Mouse (Mus musculus) hindbrain, embryonic 12.5 days (tissue): ENCODE measurements at regions not wholly inside any gene's neighbourhood (a gene's known extent, or its start where the extent isn't known, plus 50 kb on each side); places are given as distances from the start of the nearest gene placed in this dataset.

ENCODE experiments used
- ATAC-seq: fragments of 200-750 bp; cut with Nextera tagmentation; 2 replicates; pipeline ENCODE4 v1.8.0; 2017; ENCODE audit warnings: moderate TSS enrichment; ENCODE audit not compliant: low FRiP score
- H3K27ac ChIP-seq: fragments of 300-500 bp; sonication (generic); 2 replicates; pipeline ENCODE4 v1.5.1; 2016; ENCODE audit warnings: mild to moderate bottlenecking
- H3K27me3 ChIP-seq: fragments of 300-500 bp; sonication (generic); 2 replicates; pipeline ENCODE4 v1.6.1; 2016; ENCODE audit warnings: mild to moderate bottlenecking
- H3K36me3 ChIP-seq: fragments of 300-500 bp; sonication (generic); 2 replicates; pipeline ENCODE4 v1.6.1; 2016; ENCODE audit warnings: mild to moderate bottlenecking
- H3K4me1 ChIP-seq: fragments of 300-500 bp; sonication (generic); 2 replicates; pipeline ENCODE4 v1.6.1; 2016
- H3K4me2 ChIP-seq: fragments of 300-500 bp; sonication (generic); replicated peaks from 2 replicates; pipeline ENCODE4 v1.6.1; 2016; ENCODE audit warnings: mild to moderate bottlenecking
- H3K4me3 ChIP-seq: fragments of 300-500 bp; sonication (generic); 2 replicates; pipeline ENCODE4 v1.5.1; 2016; ENCODE audit warnings: mild to moderate bottlenecking
- H3K9ac ChIP-seq: fragments of 300-500 bp; sonication (generic); 2 replicates; pipeline ENCODE4 v1.6.1; 2016; ENCODE audit warnings: mild to moderate bottlenecking, moderate library complexity
- H3K9me3 ChIP-seq: fragments of 300-500 bp; sonication (generic); replicated peaks from 2 replicates; pipeline ENCODE4 v1.6.1; 2016; ENCODE audit warnings: mild to moderate bottlenecking
- WGBS: fragments of 180-500 bp; shearing (Covaris S2); methylation state at CpG from one replicate; pipeline ENCODE4 v1.1.7; 2016; 5-methylcytosine and 5-hydroxymethylcytosine counted together

DNA sequence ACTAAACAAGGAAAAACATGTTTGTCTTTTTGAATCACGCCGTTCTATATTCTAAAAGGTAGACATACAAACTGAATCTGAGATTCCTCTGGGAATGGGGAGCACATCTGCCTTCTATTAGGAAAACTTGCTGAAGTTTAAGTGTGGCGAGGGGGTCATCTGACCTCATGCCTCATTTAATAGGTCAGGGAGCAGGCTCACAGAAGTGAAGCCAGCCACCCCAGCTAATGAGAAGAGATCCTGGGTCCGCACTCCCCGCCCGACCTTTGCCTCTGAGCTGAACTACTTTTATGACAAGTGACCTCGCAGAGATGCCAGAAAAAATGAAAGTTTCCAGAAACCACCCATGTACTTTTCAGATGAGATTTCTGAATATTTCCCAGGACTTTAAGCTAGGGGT, 322.1 kb upstream of the Pbx1 start:
- 54% methylated on average over 7 of the region's 7 CpGs for WGBS
- Histone ChIP-seq H3K4me2 (no peak overlapping the region), H3K9ac (no peak overlapping the region), H3K4me1 (no peaks in the 10 kb centered on the region), H3K9me3 (no peaks in the 10 kb centered on the region), H3K4me3 (no peak overlapping the region), H3K27ac (no peak overlapping the region), H3K36me3 (no peaks in the 10 kb centered on the region), H3K27me3 (no peaks in the 10 kb centered on the region)
- ATAC-seq = no peak

- Histone ChIP-seq H3K4me1 (no peaks in the 10 kb centered on the region), H3K27ac (no peak overlapping the region), H3K4me3 (no peak overlapping the region), H3K4me2 (no peak overlapping the region), H3K27me3 (no peaks in the 10 kb centered on the region), H3K36me3 (no peaks in the 10 kb centered on the region), H3K9me3 (no peaks in the 10 kb centered on the region), H3K9ac (no peak overlapping the region)
- WGBS = 72% methylated on average over 1 of the region's 1 CpGs
- ATAC-seq = no peak
These were observed 311.4 kb upstream of the Pbx1 start for GRCm38 (mm10) chr1:168743435-168743834.

DNA sequence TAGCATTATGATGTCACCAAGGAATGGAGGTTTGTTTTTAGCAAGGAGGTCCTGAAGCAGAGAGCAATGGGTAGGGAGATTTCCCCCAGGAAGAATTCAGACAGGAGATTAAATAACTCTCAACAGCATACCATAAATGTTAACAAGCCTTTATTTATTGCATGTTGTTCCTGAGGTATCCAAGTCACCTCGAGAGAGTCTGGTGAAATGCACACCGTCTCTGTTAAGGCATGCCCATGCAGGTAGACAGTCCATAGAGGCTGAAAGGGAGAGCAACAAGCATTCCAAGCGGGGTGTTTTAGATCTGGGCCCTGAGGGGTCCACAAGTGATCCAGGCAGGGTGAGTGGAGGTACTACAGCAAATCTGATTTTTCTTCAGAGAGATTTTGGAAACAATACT, 305.9 kb upstream of the Pbx1 start:
- 89% methylated on average over 3 of the region's 3 CpGs for WGBS
- H3K9me3 ChIP-seq = no peaks in the 10 kb centered on the region
- no peaks in the 10 kb centered on the region for H3K27me3 ChIP-seq
- H3K4me2 ChIP-seq = no peak overlapping the region
- H3K4me1 ChIP-seq = 0 out of 2 replicates have a peak, but pooled peaks cover 3% of the 10 kb centered on the region
- H3K36me3 ChIP-seq = no peaks in the 10 kb centered on the region
- ATAC-seq = no peak
- H3K27ac ChIP-seq = no peak overlapping the region
- no peak overlapping the region for H3K9ac ChIP-seq
- H3K4me3 ChIP-seq = no peak overlapping the region

DNA sequence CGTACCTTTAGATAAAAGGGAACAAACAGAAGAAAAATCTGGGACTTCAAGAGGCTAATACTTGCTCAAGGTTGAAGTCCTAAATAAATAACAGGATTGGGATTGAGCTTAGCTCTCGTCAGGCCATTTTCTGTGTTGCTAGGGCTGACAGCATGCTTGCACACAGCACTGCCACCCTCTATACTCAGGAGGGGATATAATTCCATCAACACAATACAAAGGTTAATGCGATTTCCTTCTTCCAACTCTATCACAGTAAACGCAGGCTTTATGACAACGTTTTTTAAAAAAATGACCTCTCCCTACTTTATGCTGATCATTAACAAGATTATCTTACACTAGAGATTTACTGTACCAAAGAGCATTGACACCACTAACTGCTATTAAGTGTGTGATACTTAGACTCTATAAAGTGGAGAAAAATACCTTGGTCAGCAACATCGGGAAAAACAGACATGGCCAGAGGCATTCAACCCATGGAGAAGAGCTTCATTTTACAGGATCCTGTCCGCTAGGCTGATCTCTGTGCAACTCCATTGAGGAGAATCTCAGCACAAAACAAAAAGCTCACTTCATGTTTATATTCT, 305.3 kb upstream of the Pbx1 start:
- no peak overlapping the region for H3K9ac ChIP-seq
- 82% methylated on average over 7 of the region's 7 CpGs for WGBS

GRCm38 (mm10) chr1:168733066-168733465, 301.0 kb upstream of the Pbx1 start:
- Histone ChIP-seq H3K36me3 (no peaks in the 10 kb centered on the region), H3K9me3 (no peaks in the 10 kb centered on the region), H3K4me3 (no peak overlapping the region), H3K4me1 (0 out of 2 replicates have a peak, but pooled peaks cover 3% of the 10 kb centered on the region), H3K4me2 (no peak overlapping the region), H3K27me3 (no peaks in the 10 kb centered on the region), H3K27ac (no peak overlapping the region), H3K9ac (no peak overlapping the region)
- no peak for ATAC-seq
- 48% methylated on average over 5 of the region's 5 CpGs for WGBS

More for the DNA sequence above, 305.3 kb upstream of the Pbx1 start:
- ATAC-seq = no peak
- H3K4me3 ChIP-seq = no peak overlapping the region
- H3K9me3 ChIP-seq = no peaks in the 10 kb centered on the region
- 0 out of 2 replicates have a peak, but pooled peaks cover 3% of the 10 kb centered on the region for H3K4me1 ChIP-seq
- no peak overlapping the region for H3K27ac ChIP-seq
- no peaks in the 10 kb centered on the region for H3K36me3 ChIP-seq
- H3K27me3 ChIP-seq = no peaks in the 10 kb centered on the region
- H3K4me2 ChIP-seq = no peak overlapping the region

DNA sequence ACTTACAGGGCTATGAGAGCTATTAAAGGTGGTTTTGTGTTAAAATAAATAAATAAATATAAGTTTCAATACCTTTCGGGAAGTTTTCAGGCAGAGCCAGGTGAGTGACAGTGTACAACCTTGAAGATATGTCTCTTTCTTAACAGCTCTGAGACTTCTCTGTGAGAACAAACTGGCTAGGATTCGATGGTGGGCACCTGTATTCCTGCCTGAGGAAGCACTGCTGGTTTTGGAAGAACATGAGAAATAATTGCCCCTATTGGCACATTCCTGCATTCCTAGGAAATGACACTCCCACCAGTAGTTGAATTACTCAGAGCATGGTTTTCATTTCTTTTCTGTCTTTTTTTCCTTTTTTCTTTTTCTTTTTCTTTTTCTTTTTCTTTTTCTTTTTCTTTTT, 277.8 kb upstream of the Pbx1 start:
- H3K36me3 ChIP-seq = no peaks in the 10 kb centered on the region
- H3K9ac ChIP-seq = no peak overlapping the region
- H3K27me3 ChIP-seq = no peaks in the 10 kb centered on the region
- ATAC-seq = no peak
- no peak overlapping the region for H3K4me3 ChIP-seq
- H3K4me2 ChIP-seq = no peak overlapping the region
- H3K9me3 ChIP-seq = no peaks in the 10 kb centered on the region
- WGBS = 76% methylated on average over 2 of the region's 2 CpGs
- no peak overlapping the region for H3K27ac ChIP-seq
- H3K4me1 ChIP-seq = peaks cover 16% of the 10 kb centered on the region

DNA sequence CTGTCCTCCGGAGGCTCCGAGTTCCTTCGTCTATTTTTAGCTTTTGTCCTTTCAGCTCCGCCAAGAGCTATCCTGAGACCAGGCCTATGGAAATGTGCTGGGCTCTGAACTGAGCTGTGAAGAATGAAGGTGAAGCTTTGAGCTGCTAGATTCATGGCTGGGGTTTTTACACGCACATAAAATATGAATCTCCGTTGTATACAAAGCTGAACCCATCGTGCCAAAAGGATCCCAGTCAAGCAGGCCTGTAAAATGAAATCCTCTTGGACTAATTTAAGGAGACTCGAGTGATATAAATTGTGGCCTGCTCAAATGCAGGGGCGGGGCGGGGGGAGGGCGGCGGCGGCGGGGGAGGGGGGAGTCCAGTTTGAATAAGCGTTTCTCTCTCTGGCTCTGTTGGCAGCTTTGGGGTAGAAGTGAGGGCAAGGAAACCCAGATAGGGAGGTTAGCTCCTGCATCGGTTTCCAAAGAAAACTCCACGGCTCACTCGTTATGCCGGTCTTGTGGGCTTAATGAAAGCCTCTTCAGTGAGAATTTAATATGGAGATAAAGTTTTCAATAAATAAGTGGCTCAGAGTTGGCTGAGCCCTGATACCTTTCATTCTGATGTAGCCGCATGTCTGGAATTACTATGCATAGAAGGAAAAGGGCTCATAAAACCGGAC, 277.1 kb upstream of the Pbx1 start:
- Histone ChIP-seq H3K4me3 (no peak overlapping the region), H3K27ac (no peak overlapping the region), H3K9ac (no peak overlapping the region), H3K36me3 (no peaks in the 10 kb centered on the region), H3K9me3 (no peaks in the 10 kb centered on the region), H3K4me1 (peaks cover 16% of the 10 kb centered on the region), H3K4me2 (peak overlapping the region; percentile 32), H3K27me3 (no peaks in the 10 kb centered on the region)
- WGBS = 22% methylated on average over 21 of the region's 21 CpGs
- ATAC-seq = no peak

- Histone ChIP-seq H3K4me2 (peak overlapping the region; percentile 32), H3K27ac (no peak overlapping the region), H3K36me3 (no peaks in the 10 kb centered on the region), H3K4me1 (peaks cover 16% of the 10 kb centered on the region), H3K4me3 (no peak overlapping the region), H3K27me3 (no peaks in the 10 kb centered on the region), H3K9ac (no peak overlapping the region), H3K9me3 (no peaks in the 10 kb centered on the region)
- ATAC-seq = no peak
- 35% methylated on average over 11 of the region's 11 CpGs for WGBS
These were observed 276.2 kb upstream of the Pbx1 start for GRCm38 (mm10) chr1:168708161-168708865.

GRCm38 (mm10) chr1:168697386-168697785, 265.3 kb upstream of the Pbx1 start:
- H3K4me3 ChIP-seq = no peak overlapping the region
- H3K27ac ChIP-seq = no peak overlapping the region
- H3K9me3 ChIP-seq = no peaks in the 10 kb centered on the region
- WGBS = 88% methylated on average over 1 of the region's 1 CpGs
- H3K9ac ChIP-seq = no peak overlapping the region
- H3K4me2 ChIP-seq = no peak overlapping the region
- no peaks in the 10 kb centered on the region for H3K27me3 ChIP-seq
- no peaks in the 10 kb centered on the region for H3K4me1 ChIP-seq
- no peak for ATAC-seq
- no peaks in the 10 kb centered on the region for H3K36me3 ChIP-seq

- H3K4me2 ChIP-seq = no peak overlapping the region
- H3K9me3 ChIP-seq = no peaks in the 10 kb centered on the region
- no peak overlapping the region for H3K9ac ChIP-seq
- H3K4me3 ChIP-seq = no peak overlapping the region
- H3K36me3 ChIP-seq = no peaks in the 10 kb centered on the region
- no peaks in the 10 kb centered on the region for H3K4me1 ChIP-seq
- H3K27me3 ChIP-seq = no peaks in the 10 kb centered on the region
- WGBS = 88% methylated on average over 7 of the region's 7 CpGs
- no peak for ATAC-seq
- no peak overlapping the region for H3K27ac ChIP-seq
These were observed 254.8 kb upstream of the Pbx1 start for GRCm38 (mm10) chr1:168686821-168687220.

DNA sequence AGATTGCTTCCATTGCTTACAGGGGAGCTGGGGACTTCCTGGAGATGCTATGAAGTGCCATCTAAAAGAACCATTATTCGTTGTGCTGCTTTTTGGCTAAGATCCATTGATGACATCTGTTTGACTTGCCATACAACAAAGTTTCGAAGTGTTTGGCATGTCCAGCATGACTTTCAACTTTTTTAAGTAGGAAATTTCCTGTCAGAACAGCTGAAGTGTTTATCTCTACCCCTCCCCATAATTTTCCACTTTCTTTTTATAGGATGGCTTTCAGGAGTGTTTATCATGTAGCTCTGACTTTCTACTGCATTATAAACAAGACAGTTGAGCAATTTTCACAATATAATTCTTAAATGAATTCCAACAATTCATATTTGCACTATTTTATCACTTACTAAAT, 253.1 kb upstream of the Pbx1 start:
- WGBS = 80% methylated on average over 2 of the region's 2 CpGs
- Histone ChIP-seq H3K27me3 (no peaks in the 10 kb centered on the region), H3K9ac (no peak overlapping the region), H3K4me2 (no peak overlapping the region), H3K4me3 (no peak overlapping the region), H3K9me3 (no peaks in the 10 kb centered on the region), H3K4me1 (no peaks in the 10 kb centered on the region), H3K27ac (no peak overlapping the region), H3K36me3 (no peaks in the 10 kb centered on the region)
- ATAC-seq = no peak

DNA sequence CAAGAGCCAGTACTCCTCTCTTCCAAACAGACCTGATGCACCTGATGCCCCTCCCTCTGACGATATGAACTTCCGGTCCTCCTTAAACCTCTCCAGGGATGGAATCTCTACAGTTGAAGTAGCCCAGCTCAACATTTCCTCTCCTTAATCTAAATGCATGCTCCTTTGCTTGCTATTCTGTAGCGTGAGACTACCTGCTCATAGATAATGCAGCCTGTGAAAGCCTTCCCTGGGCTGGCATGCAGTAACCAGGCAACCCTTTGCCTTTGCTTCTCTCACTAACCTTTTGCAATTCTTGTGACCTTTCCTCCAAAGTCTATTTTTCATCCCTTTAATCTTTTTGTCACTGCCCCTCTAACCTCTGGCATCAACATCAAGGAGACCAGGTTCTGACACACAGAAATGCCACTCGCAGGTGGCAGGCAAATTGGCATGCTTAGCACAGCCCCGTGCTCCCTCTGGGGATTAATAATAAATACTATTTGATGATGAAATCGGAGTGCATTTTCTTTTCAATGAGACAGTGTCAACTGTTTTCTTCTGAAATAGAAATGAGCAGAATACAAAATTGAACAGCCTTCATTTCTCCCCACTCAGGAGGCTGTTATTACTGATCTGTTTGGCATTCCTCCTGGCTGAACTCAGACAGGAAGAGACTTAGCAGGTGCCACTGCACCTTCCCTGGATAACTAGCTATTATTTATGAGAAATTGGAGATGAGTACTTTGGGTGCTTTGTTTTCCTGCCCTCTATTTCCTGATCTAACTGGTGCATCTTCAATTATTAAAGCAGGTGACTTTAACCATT, 249.8 kb upstream of the Pbx1 start:
- H3K9ac ChIP-seq = no peak overlapping the region
- H3K36me3 ChIP-seq = no peaks in the 10 kb centered on the region
- 74% methylated on average over 6 of the region's 6 CpGs for WGBS
- no peak overlapping the region for H3K27ac ChIP-seq
- H3K4me2 ChIP-seq = no peak overlapping the region
- no peaks in the 10 kb centered on the region for H3K27me3 ChIP-seq
- H3K9me3 ChIP-seq = no peaks in the 10 kb centered on the region
- H3K4me3 ChIP-seq = no peak overlapping the region
- no peaks in the 10 kb centered on the region for H3K4me1 ChIP-seq
- no peak for ATAC-seq
